Comparison of ENCODE assay signal across 9 mouse cellular contexts in the genomic region with DNA sequence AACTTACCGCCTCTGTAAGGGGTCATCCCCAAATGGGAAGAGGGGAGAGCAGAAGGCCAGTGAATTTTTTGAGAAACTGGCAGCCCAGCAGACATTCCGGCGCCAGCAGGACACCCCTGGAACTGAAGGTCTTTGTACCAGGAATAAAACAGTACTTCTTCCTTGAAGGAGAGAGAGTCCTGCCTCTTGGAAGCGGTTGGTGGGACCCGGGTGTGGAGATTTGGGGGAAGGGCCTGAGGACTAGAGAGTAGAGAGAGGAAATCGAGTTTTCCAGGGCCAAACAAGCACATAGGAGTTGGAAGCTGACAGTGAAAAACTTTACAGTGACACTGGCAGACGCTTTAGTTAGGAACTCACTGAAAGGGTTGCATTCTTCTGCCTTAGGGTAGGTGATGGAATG.
DNase-seq lines count a peak whose midpoint lies in the region; ATAC-seq and TF ChIP-seq lines count a peak whose summit lies in the region.
"Had no signal": no experiment of that assay in that cellular context is flagged by ENCODE, and none has a peak within 500 bp of the region (broad histone marks: within the 10 kb centered on the region; RNA-seq: fewer than 3 reads in every experiment).

No protein-coding gene starts in this region.

- no peaks in the 10 kb centered on the region for H3K27me3 ChIP-seq in kidney, postnatal 0 days (ENCODE audit: insufficient read depth, low read length)
- H3K27me3 ChIP-seq in embryonic facial prominence, embryonic 10.5 days (replicated peaks; ENCODE audit: low read depth, poor library complexity, severe bottlenecking), result peaks cover 43% of the 10 kb centered on the region
- no peaks in the 10 kb centered on the region; the same call in 1 of the 2 replicates for H3K27me3 ChIP-seq in hindbrain, embryonic 11.5 days (ENCODE audit: control insufficient read depth, insufficient read depth, low read length)
- no peaks in the 10 kb centered on the region for H3K27me3 ChIP-seq in midbrain, embryonic 14.5 days (ENCODE audit: control insufficient read depth, insufficient read depth, low read length)

- ATAC-seq in kidney, postnatal 0 days (replicated peaks; ENCODE audit: low FRiP score, low read depth), result no peak
- no peak for ATAC-seq in hindbrain, embryonic 11.5 days (ENCODE audit: low FRiP score)
- no peak for ATAC-seq in midbrain, embryonic 14.5 days (ENCODE audit: low FRiP score, low TSS enrichment)
- ATAC-seq in monocyte, adult 5-6 weeks (replicated peaks; ENCODE audit: insufficient number of reproducible peaks, low FRiP score, low TSS enrichment, poor library complexity, severe bottlenecking), result no peak

- WGBS in kidney, postnatal 0 days, result 39% methylated on average over 7 of the region's 7 CpGs
- 8% methylated on average over 7 of the region's 7 CpGs for WGBS in embryonic facial prominence, embryonic 10.5 days
- 3% methylated on average over 7 of the region's 7 CpGs for WGBS in hindbrain, embryonic 11.5 days
- 8% methylated on average over 7 of the region's 7 CpGs for WGBS in midbrain, embryonic 14.5 days

- no peak overlapping the region for H3K27ac ChIP-seq in kidney, postnatal 0 days
- peak overlapping the region; percentile 60; the same call in 1 of the 2 replicates for H3K27ac ChIP-seq in embryonic facial prominence, embryonic 10.5 days (replicated peaks)
- peak overlapping the region; percentile 5; the same call in 1 of the 2 replicates for H3K27ac ChIP-seq in hindbrain, embryonic 11.5 days (ENCODE audit: low read depth, low read length)
- H3K27ac ChIP-seq in midbrain, embryonic 14.5 days (replicated peaks; ENCODE audit: low read depth, low read length), result peak overlapping the region; percentile 67; the same call in 1 of the 2 replicates

- no peak overlapping the region for H3K9ac ChIP-seq in kidney, postnatal 0 days (ENCODE audit: low read depth, low read length)
- no peak overlapping the region for H3K9ac ChIP-seq in hindbrain, embryonic 11.5 days (ENCODE audit: low read depth, low read length)
- peak overlapping the region; percentile 52; the same call in 1 of the 2 replicates for H3K9ac ChIP-seq in midbrain, embryonic 14.5 days (replicated peaks; ENCODE audit: low read length)

- H3K9me3 ChIP-seq in kidney, postnatal 0 days (replicated peaks; ENCODE audit: low read length), result no peaks in the 10 kb centered on the region
- no peaks in the 10 kb centered on the region for H3K9me3 ChIP-seq in embryonic facial prominence, embryonic 10.5 days
- no peaks in the 10 kb centered on the region for H3K9me3 ChIP-seq in hindbrain, embryonic 11.5 days (ENCODE audit: control insufficient read depth, low read length)
- no peaks in the 10 kb centered on the region for H3K9me3 ChIP-seq in midbrain, embryonic 14.5 days (ENCODE audit: control insufficient read depth, low read length)

- H3K36me3 ChIP-seq in kidney, postnatal 0 days (ENCODE audit: insufficient read depth, low read length), result no peaks in the 10 kb centered on the region
- H3K36me3 ChIP-seq in embryonic facial prominence, embryonic 10.5 days (replicated peaks), result no peaks in the 10 kb centered on the region
- H3K36me3 ChIP-seq in hindbrain, embryonic 11.5 days (ENCODE audit: control insufficient read depth, insufficient read depth, low read length), result no peaks in the 10 kb centered on the region
- H3K36me3 ChIP-seq in midbrain, embryonic 14.5 days (ENCODE audit: control insufficient read depth, insufficient read depth, low read length), result no peaks in the 10 kb centered on the region

- H3K4me2 ChIP-seq in kidney, postnatal 0 days (ENCODE audit: low read length), result peak overlapping the region; percentile 77
- peak overlapping the region; percentile 72 for H3K4me2 ChIP-seq in hindbrain, embryonic 11.5 days (replicated peaks; ENCODE audit: low read depth, low read length)
- H3K4me2 ChIP-seq in midbrain, embryonic 14.5 days (ENCODE audit: low read length), result peak overlapping the region; percentile 84

- peaks cover 9% of the 10 kb centered on the region; the same call in 1 of the 2 replicates for H3K4me1 ChIP-seq in kidney, postnatal 0 days (replicated peaks; ENCODE audit: insufficient read depth, low read length)
- H3K4me1 ChIP-seq in embryonic facial prominence, embryonic 10.5 days, result peaks cover 46% of the 10 kb centered on the region
- H3K4me1 ChIP-seq in hindbrain, embryonic 11.5 days (replicated peaks; ENCODE audit: control insufficient read depth, insufficient read depth, low read length), result peaks cover 6% of the 10 kb centered on the region
- H3K4me1 ChIP-seq in midbrain, embryonic 14.5 days (ENCODE audit: control insufficient read depth, insufficient read depth, low read length), result peaks cover 38% of the 10 kb centered on the region

- DNase-seq in kidney, postnatal 0 days (ENCODE audit: low spot score), result no peak
- DNase-seq in kidney, adult 11 months, result no peak
- DNase-seq in embryonic facial prominence, embryonic 10.5 days (ENCODE audit: low spot score), result peak; percentile 42
- peak; percentile 35 for DNase-seq in hindbrain, embryonic 11.5 days (ENCODE audit: low spot score)
- no peak for DNase-seq in midbrain, embryonic 14.5 days
- no peak for DNase-seq in urinary bladder, postnatal 25 days (ENCODE audit: low spot score)
- no peak for DNase-seq in spleen, postnatal 10 days (ENCODE audit: low spot score in 2 of 2)
- DNase-seq: kidney, postnatal 14 days had no signal

- no peak overlapping the region for H3K4me3 ChIP-seq in kidney, postnatal 0 days (replicated peaks; ENCODE audit: low read depth, low read length)
- H3K4me3 ChIP-seq in embryonic facial prominence, embryonic 10.5 days, result peak overlapping the region; percentile 54
- H3K4me3 ChIP-seq in hindbrain, embryonic 11.5 days (ENCODE audit: low read depth, low read length), result peak overlapping the region; percentile 34
- H3K4me3 ChIP-seq in midbrain, embryonic 14.5 days (replicated peaks; ENCODE audit: low read depth, low read length), result peak overlapping the region; percentile 40

- no peak for TF ChIP-seq CTCF in kidney, postnatal 0 days (IDR thresholded peaks at IDR 0.05; ENCODE audit: low read depth)

Comparison
In these comparisons a context has a peak if more than half of its experiments do, and no peak if none do; other contexts are left out.
1. DNase-seq: peak in embryonic facial prominence, embryonic 10.5 days (single experiment) and hindbrain, embryonic 11.5 days (single experiment); none in kidney, postnatal 0 days (single experiment), kidney, adult 11 months (single experiment), midbrain, embryonic 14.5 days (single experiment), urinary bladder, postnatal 25 days (single experiment) and spleen, postnatal 10 days (0 of 2).
2. Peak in every context shown above with its lines, with median percentiles within 50 percentile points of each other: H3K4me2 ChIP-seq.